Mouse (Mus musculus) thymus, adult 2 months (tissue): ENCODE measurements around the gene Gm20388. TPM values are rescaled to one million over a fixed set of nuclear protein-coding genes. Genes with fewer than 3 reads are reported as not detected.

Source experiments
- DNase-seq: peaks from one replicate; pipeline ENCODE4 v3.0.0; 2021
- H3K27ac ChIP-seq: fragments of 200-500 bp; 2 replicates; pipeline ENCODE4 v1.5.1; 2012; ENCODE audit warnings: low read length, control low read depth; ENCODE audit not compliant: control insufficient read depth, insufficient read depth
- H3K27me3 ChIP-seq: fragments of 200-500 bp; 2 replicates; pipeline ENCODE4 v1.6.1; 2012; ENCODE audit warnings: mild to moderate bottlenecking, low read length, moderate library complexity, mixed read lengths; ENCODE audit not compliant: control insufficient read depth, insufficient read depth
- H3K36me3 ChIP-seq: fragments of 200-500 bp; 2 replicates; pipeline ENCODE4 v1.6.1; 2012; ENCODE audit warnings: mild to moderate bottlenecking, low read length, moderate library complexity; ENCODE audit not compliant: control insufficient read depth, insufficient read depth
- H3K4me1 ChIP-seq: fragments of 200-500 bp; replicated peaks from 2 replicates; pipeline ENCODE4 v1.6.1; 2012; ENCODE audit warnings: low read length; ENCODE audit not compliant: control insufficient read depth, insufficient read depth
- H3K4me3 ChIP-seq: fragments of 200-500 bp; 2 replicates; pipeline ENCODE4 v1.5.1; 2012; ENCODE audit warnings: mild to moderate bottlenecking, low read length, control low read depth, moderate library complexity; ENCODE audit not compliant: control insufficient read depth, insufficient read depth
- CTCF ChIP-seq: fragments of 200-500 bp; IDR thresholded peaks from 2 replicates; pipeline ENCODE4 v1.5.1; 2012; ENCODE audit warnings: mild to moderate bottlenecking, control low read depth, low read length, moderate library complexity, borderline replicate concordance; ENCODE audit not compliant: control insufficient read depth, poor library complexity, insufficient read depth; ENCODE audit errors: extremely low read depth
- POLR2A ChIP-seq: fragments of 200-500 bp; IDR thresholded peaks from 2 replicates; pipeline ENCODE4 v1.6.1; 2012; ENCODE audit warnings: mild to moderate bottlenecking, low read length, control low read depth, moderate library complexity; ENCODE audit not compliant: control insufficient read depth, poor library complexity, insufficient read depth; ENCODE audit errors: extremely low read depth
- WGBS: fragments of 180-500 bp; shearing (Covaris S2); methylation state at CpG from one replicate; pipeline ENCODE4 v1.1.7; 2018; 5-methylcytosine and 5-hydroxymethylcytosine counted together
- polyA plus RNA-seq: library from polyadenylated mRNA; depleted of rRNA; stranded (reverse); fragments of >200 nt; gene quantifications from 2 replicates; pipeline ENCODE4 v1.2.3, GENCODE M21; 2012

Gene Gm20388
- polyA plus RNA-seq, 1 experiment = 103 TPM

DNA sequence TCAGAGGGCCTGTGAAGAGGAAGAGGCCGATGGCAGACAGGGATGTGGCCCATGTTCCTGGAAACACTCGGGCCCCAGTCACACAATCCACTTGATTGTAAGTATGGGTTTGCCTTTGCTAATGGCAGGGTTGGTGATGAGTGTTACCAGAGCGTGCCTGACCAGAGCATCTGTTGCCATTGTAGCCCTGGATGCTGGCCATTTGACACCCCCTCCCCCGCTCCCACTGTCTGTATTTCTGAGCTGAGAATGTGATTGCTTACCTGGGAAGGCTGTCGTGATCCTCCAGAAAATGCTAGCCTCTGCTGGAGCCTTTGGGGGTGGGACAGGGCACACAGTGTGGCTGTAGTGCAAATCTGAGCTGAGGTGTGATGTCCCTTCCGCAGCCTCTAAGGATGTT lies 962.0 kb downstream of the Gm20388 start:
- no peak overlapping the region for H3K27ac ChIP-seq

DNA sequence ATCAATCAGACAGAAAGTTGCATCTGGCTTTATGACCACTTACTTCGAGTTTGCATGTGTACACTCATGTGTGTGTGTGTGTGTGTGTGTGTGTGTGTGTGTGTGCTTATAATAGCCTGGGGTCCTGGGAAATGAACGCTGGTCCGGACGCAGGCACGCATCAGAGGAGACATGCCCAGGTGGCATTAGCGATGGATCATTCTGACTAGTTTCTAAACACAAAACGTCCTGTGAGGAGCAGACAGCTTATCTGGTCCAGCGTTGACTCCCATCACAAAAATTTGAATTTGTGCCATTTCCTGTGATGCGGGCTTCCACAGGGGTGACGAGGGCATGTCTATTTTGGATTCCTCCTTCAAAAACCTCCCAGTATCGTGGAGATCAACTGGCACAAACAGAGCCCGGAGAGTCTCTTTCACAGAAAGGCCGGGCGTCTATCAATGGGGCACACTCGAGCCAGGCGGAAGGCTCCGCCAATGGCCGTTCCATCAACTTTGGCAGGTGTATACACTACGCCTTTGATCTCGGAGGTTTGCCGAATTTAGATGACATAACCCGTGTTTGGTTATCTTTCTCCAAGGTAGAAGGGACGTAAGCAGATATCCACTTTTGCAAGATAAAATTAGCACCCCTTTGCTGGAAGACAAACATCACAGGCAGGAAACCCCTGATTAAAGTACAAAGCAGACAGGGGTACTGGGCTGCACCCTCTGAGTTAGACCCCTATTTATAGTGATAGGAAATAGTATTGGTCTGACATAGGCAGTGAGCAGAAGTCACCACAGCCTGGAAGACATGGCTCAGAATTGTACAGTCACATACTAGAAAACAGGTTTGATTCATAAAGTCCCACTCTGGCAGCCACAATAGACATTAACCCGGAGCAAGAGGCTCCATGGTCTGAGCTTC lies 965.6 kb downstream of the Gm20388 start:
- TF ChIP-seq POLR2A = no peak
- no peak for TF ChIP-seq CTCF
- H3K36me3 ChIP-seq = no peaks in the 10 kb centered on the region
- H3K27ac ChIP-seq = no peak overlapping the region
- no peaks in the 10 kb centered on the region for H3K4me1 ChIP-seq
- no peak for DNase-seq
- 77% methylated on average over 24 of the region's 24 CpGs for WGBS
- H3K4me3 ChIP-seq = no peak overlapping the region
- H3K27me3 ChIP-seq = no peaks in the 10 kb centered on the region; the same call in 1 of the 2 replicates

More for the DNA sequence above, 962.0 kb downstream of the Gm20388 start:
- no peak for DNase-seq
- TF ChIP-seq POLR2A = no peak
- TF ChIP-seq CTCF = no peak
- Histone ChIP-seq H3K4me3 (no peak overlapping the region), H3K27me3 (no peaks in the 10 kb centered on the region), H3K4me1 (peaks cover under 1% of the 10 kb centered on the region; the same call in 1 of the 2 replicates), H3K36me3 (no peaks in the 10 kb centered on the region)
- WGBS = 88% methylated on average over 6 of the region's 6 CpGs

DNA sequence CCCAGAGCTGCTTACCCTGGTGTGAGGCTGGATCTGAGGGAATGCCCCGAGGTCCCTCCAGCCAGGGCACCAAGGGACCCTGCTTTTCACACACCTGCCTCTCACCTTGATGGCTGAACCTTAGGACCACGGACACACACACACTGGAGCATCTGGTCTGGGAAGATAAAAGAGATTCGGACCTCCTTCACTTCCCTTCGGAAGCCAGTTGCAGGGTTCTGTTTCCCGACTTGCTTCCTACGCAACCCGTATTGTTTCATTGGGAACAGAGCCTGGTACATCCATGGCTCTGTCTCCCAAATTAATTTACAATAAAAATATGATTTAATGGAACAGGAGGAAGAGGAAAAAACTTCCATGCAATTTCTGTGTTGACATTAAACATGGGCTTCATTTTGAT lies 966.4 kb downstream of the Gm20388 start:
- WGBS = 70% methylated on average over 7 of the region's 7 CpGs
- Histone ChIP-seq H3K27me3 (peaks cover 2% of the 10 kb centered on the region; the same call in 1 of the 2 replicates), H3K4me3 (no peak overlapping the region), H3K36me3 (no peaks in the 10 kb centered on the region), H3K4me1 (no peaks in the 10 kb centered on the region), H3K27ac (no peak overlapping the region)
- no peak for TF ChIP-seq POLR2A
- TF ChIP-seq CTCF = no peak
- DNase-seq = no peak

DNA sequence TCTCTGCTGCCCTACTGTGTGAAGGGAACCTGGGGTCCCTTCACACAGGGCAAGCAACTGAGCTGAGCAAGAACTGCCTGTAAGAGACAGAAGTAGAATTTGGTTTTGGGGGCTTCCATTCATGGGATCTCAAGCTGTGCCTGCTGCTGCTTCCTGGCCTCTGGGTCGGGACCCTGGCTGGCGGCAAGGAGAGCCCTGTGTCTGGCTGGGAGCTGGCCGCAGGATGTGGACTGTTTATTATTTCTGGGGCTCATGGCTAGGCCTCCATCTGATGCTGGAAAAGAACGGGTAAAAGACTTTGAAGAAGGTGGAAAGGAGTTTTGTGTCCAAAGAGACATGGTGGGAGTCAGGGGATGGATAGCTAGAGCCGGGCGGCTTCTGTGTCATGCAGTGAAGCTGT lies 969.3 kb downstream of the Gm20388 start:
- peaks cover 14% of the 10 kb centered on the region for H3K27me3 ChIP-seq
- no peak for TF ChIP-seq CTCF
- TF ChIP-seq POLR2A = no peak
- H3K27ac ChIP-seq = no peak overlapping the region

DNA sequence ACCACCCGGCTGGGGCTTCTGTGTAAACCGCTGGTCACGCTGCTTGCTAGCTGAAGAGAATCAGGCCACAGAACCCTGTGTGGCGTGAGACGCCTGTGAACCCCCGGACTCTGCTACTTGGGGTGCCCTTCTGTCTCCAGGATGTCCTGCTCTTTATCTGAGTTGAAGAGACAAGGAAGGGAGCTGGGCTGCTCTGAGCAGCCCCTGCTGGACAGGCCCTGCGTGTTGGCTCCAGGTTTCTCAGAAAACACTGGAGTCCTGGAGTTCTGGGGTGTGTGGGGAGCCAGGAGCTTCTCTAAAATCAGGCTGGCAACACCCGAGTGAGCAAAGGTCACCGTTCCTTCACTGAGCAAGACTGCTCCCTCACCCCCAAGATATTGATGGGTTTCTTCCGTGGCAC lies 971.0 kb downstream of the Gm20388 start:
- WGBS = 86% methylated on average over 10 of the region's 10 CpGs
- no peak overlapping the region for H3K27ac ChIP-seq

More for the DNA sequence above, 969.3 kb downstream of the Gm20388 start:
- no peak for DNase-seq
- Histone ChIP-seq H3K4me1 (no peaks in the 10 kb centered on the region), H3K36me3 (no peaks in the 10 kb centered on the region), H3K4me3 (no peak overlapping the region)
- WGBS = 69% methylated on average over 6 of the region's 6 CpGs

DNA sequence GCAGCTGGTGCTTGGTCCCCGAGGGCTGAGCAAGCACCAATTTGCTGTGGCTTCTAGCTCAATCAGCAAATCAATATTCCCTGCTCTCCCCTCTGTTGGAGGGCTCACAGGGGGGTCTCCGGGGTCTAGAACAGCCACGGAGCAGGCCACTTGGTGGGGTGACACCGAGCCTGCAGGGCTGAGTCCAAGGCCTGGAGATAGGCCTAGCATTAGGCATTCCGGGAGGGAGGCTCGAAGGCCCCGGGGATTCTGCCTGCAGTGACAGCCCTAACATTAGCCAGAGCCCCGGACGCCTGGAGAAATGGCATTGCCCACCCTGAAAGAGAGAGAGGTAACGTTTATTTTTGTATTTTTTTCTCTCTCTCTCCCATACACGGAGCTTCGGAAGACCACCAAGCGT lies 972.0 kb downstream of the Gm20388 start:
- H3K4me1 ChIP-seq = peaks cover 3% of the 10 kb centered on the region; the same call in 1 of the 2 replicates
- 35% methylated on average over 13 of the region's 13 CpGs for WGBS
- no peaks in the 10 kb centered on the region for H3K36me3 ChIP-seq
- TF ChIP-seq CTCF (no peak), POLR2A (no peak)
- H3K4me3 ChIP-seq = no peak overlapping the region
- peaks cover 16% of the 10 kb centered on the region for H3K27me3 ChIP-seq
- no peak overlapping the region for H3K27ac ChIP-seq
- DNase-seq = no peak

More for the DNA sequence above, 971.0 kb downstream of the Gm20388 start:
- TF ChIP-seq POLR2A (no peak), CTCF (no peak)
- Histone ChIP-seq H3K4me1 (no peaks in the 10 kb centered on the region), H3K27me3 (peaks cover 16% of the 10 kb centered on the region), H3K36me3 (no peaks in the 10 kb centered on the region), H3K4me3 (no peak overlapping the region)
- DNase-seq = no peak

DNA sequence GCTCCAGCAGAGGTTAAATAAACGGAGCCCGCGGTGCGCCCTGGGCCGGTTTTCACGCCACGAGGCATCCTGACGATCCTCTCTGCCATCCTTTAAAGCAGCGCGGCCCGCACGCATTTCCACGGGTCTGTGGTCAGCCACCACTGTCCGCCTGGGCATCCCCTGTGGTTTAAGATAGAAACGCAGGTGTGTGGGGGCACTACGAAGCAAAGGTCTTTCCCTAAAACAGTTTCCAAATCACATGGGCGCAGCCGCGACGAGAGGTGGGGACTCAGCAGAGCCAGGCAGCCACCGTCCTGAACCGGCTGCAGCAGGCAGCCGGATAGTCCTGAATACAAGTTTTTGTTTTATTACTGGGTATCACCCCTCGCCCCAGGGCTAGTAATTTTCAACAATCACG lies 972.7 kb downstream of the Gm20388 start:
- 5% methylated on average over 25 of the region's 25 CpGs for WGBS
- no peak for TF ChIP-seq POLR2A
- Histone ChIP-seq H3K4me3 (no peak overlapping the region), H3K36me3 (no peaks in the 10 kb centered on the region), H3K4me1 (peaks cover 10% of the 10 kb centered on the region), H3K27ac (no peak overlapping the region), H3K27me3 (peaks cover 16% of the 10 kb centered on the region)
- DNase-seq = no peak
